Mouse (Mus musculus) limb, embryonic 15.5 days (tissue): ENCODE data around the gene Ccz1. TPM values are rescaled to one million over a fixed set of nuclear protein-coding genes. Genes with fewer than 3 reads are reported as not detected.
"Not testable (repeated sequence)": the region's sequence is repeated elsewhere in the genome, so short reads cannot be mapped to it uniquely, and the experiment has no call there.

ENCODE experiments used
- ATAC-seq: fragments of 200-750 bp; cut with Nextera tagmentation; 2 replicates; pipeline ENCODE4 v1.8.0; 2017; ENCODE audit warnings: low read depth, moderate TSS enrichment; ENCODE audit not compliant: insufficient number of reproducible peaks, low FRiP score, low TSS enrichment
- H3K27ac ChIP-seq: fragments of 300-500 bp; sonication (generic); 2 replicates; pipeline ENCODE4 v1.5.1; 2015; ENCODE audit warnings: moderate library complexity, mild to moderate bottlenecking, inconsistent platforms
- H3K27me3 ChIP-seq: fragments of 300-500 bp; sonication (generic); 2 replicates; pipeline ENCODE4 v1.6.1; 2015; ENCODE audit warnings: inconsistent platforms
- H3K36me3 ChIP-seq: fragments of 300-500 bp; sonication (generic); 2 replicates; pipeline ENCODE4 v1.6.1; 2015; ENCODE audit warnings: inconsistent platforms
- H3K4me1 ChIP-seq: fragments of 300-500 bp; sonication (generic); 2 replicates; pipeline ENCODE4 v1.6.1; 2015; ENCODE audit warnings: inconsistent platforms
- H3K4me2 ChIP-seq: fragments of 300-500 bp; sonication (generic); 2 replicates; pipeline ENCODE4 v1.6.1; 2015; ENCODE audit warnings: mild to moderate bottlenecking, inconsistent platforms
- H3K4me3 ChIP-seq: fragments of 300-500 bp; sonication (generic); 2 replicates; pipeline ENCODE4 v1.5.1; 2015; ENCODE audit warnings: mild to moderate bottlenecking, inconsistent platforms
- H3K9ac ChIP-seq: fragments of 300-500 bp; sonication (generic); 2 replicates; pipeline ENCODE4 v1.6.1; 2015; ENCODE audit warnings: inconsistent platforms
- H3K9me3 ChIP-seq: fragments of 300-500 bp; sonication (generic); 2 replicates; pipeline ENCODE4 v1.6.1; 2016; ENCODE audit warnings: inconsistent platforms
- WGBS: fragments of 180-500 bp; shearing (Covaris S2); methylation state at CpG from one replicate; pipeline ENCODE4 v1.1.7; 2015; 5-methylcytosine and 5-hydroxymethylcytosine counted together
- polyA plus RNA-seq: library from polyadenylated mRNA; unstranded; fragments of >200 nt; fragmentation: Nextera tagmentation; extraction: Ambion mirVana; gene quantifications from 2 replicates; pipeline ENCODE4 v1.2.1, GENCODE M21; 2015

Ccz1 gene
- polyA plus RNA-seq, 1 experiment from 2014 or later, result 66.8 TPM

- ATAC-seq, result no peak
- no peaks in the 10 kb centered on the region for H3K36me3 ChIP-seq
- no peak overlapping the region for H3K4me3 ChIP-seq
- no peak overlapping the region for H3K27ac ChIP-seq
- no peaks in the 10 kb centered on the region for H3K27me3 ChIP-seq
- no peak overlapping the region for H3K4me2 ChIP-seq
- H3K9ac ChIP-seq, result no peak overlapping the region
- no peaks in the 10 kb centered on the region for H3K9me3 ChIP-seq
- WGBS, result 69% methylated on average over 7 of the region's 7 CpGs
- no peaks in the 10 kb centered on the region for H3K4me1 ChIP-seq
Measured at GRCm38 (mm10) chr5:144034567-144034966, 19.9 kb upstream of the Ccz1 start.

GRCm38 (mm10) chr5:144032491-144032890, 17.8 kb upstream of the Ccz1 start:
- 82% methylated on average over 7 of the region's 7 CpGs for WGBS
- Histone ChIP-seq H3K27me3 (no peaks in the 10 kb centered on the region), H3K4me3 (no peak overlapping the region), H3K27ac (no peak overlapping the region), H3K9me3 (no peaks in the 10 kb centered on the region), H3K36me3 (no peaks in the 10 kb centered on the region), H3K4me2 (no peak overlapping the region), H3K4me1 (no peaks in the 10 kb centered on the region), H3K9ac (no peak overlapping the region)
- no peak for ATAC-seq

GRCm38 (mm10) chr5:144026620-144027263, 12.1 kb upstream of the Ccz1 start, which contains the start of gene Ocm:
Ocm (minus strand) TSS chr5:144026670.
- Histone ChIP-seq H3K9ac (no peak within 1 kb of the TSS), H3K27ac (no peak within 1 kb of the TSS), H3K36me3 (no peaks in the 10 kb centered on the region), H3K27me3 (no peaks in the 10 kb centered on the region), H3K4me2 (no peak within 1 kb of the TSS), H3K4me1 (no peaks in the 10 kb centered on the region), H3K4me3 (no peak within 1 kb of the TSS), H3K9me3 (no peaks in the 10 kb centered on the region)
- 50% methylated on average over 11 of the region's 11 CpGs for WGBS
- no peak for ATAC-seq

GRCm38 (mm10) chr5:144015845-144016244, 1.2 kb upstream of the Ccz1 start:
- WGBS, result 79% methylated on average over 9 of the region's 9 CpGs
- no peak overlapping the region for H3K4me2 ChIP-seq
- H3K36me3 ChIP-seq, result peaks cover 14% of the 10 kb centered on the region
- H3K9ac ChIP-seq, result no peak overlapping the region
- ATAC-seq, result no peak
- no peak overlapping the region for H3K27ac ChIP-seq
- H3K9me3 ChIP-seq, result no peaks in the 10 kb centered on the region
- H3K27me3 ChIP-seq, result no peaks in the 10 kb centered on the region
- no peaks in the 10 kb centered on the region; the same call in 1 of the 2 replicates for H3K4me1 ChIP-seq
- no peak overlapping the region for H3K4me3 ChIP-seq

GRCm38 (mm10) chr5:144015312-144015650, 604 bp upstream of the Ccz1 start:
- Histone ChIP-seq H3K4me2 (peak overlapping the region; percentile 42), H3K36me3 (peaks cover 20% of the 10 kb centered on the region), H3K4me3 (peak overlapping the region; percentile 98), H3K9ac (no peak overlapping the region), H3K4me1 (no peaks in the 10 kb centered on the region; the same call in 1 of the 2 replicates), H3K9me3 (no peaks in the 10 kb centered on the region), H3K27ac (no peak overlapping the region), H3K27me3 (no peaks in the 10 kb centered on the region)
- 76% methylated on average over 3 of the region's 3 CpGs for WGBS
- no peak for ATAC-seq

- H3K9me3 ChIP-seq, H3K9ac ChIP-seq, ATAC-seq, H3K4me1 ChIP-seq, H3K27me3 ChIP-seq, H3K27ac ChIP-seq: not testable (repeated sequence)
- Histone ChIP-seq H3K4me2 (peak overlapping the region; percentile 42), H3K36me3 (peaks cover 34% of the 10 kb centered on the region), H3K4me3 (peak overlapping the region; percentile 98)
- WGBS, result 62% methylated on average over 13 of the region's 13 CpGs
Measured at GRCm38 (mm10) chr5:144013366-144014134, 1.1 kb downstream of the Ccz1 start.

GRCm38 (mm10) chr5:144002461-144003192, 12.1 kb downstream of the Ccz1 start:
- Histone ChIP-seq H3K9ac (no peak overlapping the region), H3K36me3 (peaks cover 86% of the 10 kb centered on the region), H3K4me3 (no peak overlapping the region), H3K27ac (no peak overlapping the region), H3K4me1 (no peaks in the 10 kb centered on the region), H3K27me3 (no peaks in the 10 kb centered on the region), H3K4me2 (no peak overlapping the region), H3K9me3 (no peaks in the 10 kb centered on the region)
- WGBS, result 90% methylated on average over 15 of the region's 15 CpGs
- ATAC-seq, result no peak

- 91% methylated on average over 1 of the region's 1 CpGs for WGBS
- no peaks in the 10 kb centered on the region for H3K27me3 ChIP-seq
- no peaks in the 10 kb centered on the region for H3K9me3 ChIP-seq
- no peak overlapping the region for H3K9ac ChIP-seq
- H3K4me3 ChIP-seq, result no peak overlapping the region
- H3K4me1 ChIP-seq, result no peaks in the 10 kb centered on the region
- no peak overlapping the region for H3K27ac ChIP-seq
- peaks cover 95% of the 10 kb centered on the region for H3K36me3 ChIP-seq
- H3K4me2 ChIP-seq, result no peak overlapping the region
- no peak for ATAC-seq
Measured at GRCm38 (mm10) chr5:143999409-143999808, 15.3 kb downstream of the Ccz1 start.

GRCm38 (mm10) chr5:143994632-143995365, 19.9 kb downstream of the Ccz1 start:
- Histone ChIP-seq H3K4me1 (no peaks in the 10 kb centered on the region), H3K4me3 (no peak overlapping the region), H3K27me3 (no peaks in the 10 kb centered on the region), H3K36me3 (peaks cover 100% of the 10 kb centered on the region), H3K9ac (no peak overlapping the region), H3K9me3 (no peaks in the 10 kb centered on the region), H3K27ac (no peak overlapping the region), H3K4me2 (no peak overlapping the region)
- WGBS, result 72% methylated on average over 11 of the region's 11 CpGs
- no peak for ATAC-seq

- Histone ChIP-seq H3K9me3 (no peaks in the 10 kb centered on the region), H3K4me2 (no peak overlapping the region), H3K36me3 (peaks cover 100% of the 10 kb centered on the region), H3K4me3 (no peak overlapping the region), H3K4me1 (no peaks in the 10 kb centered on the region), H3K27ac (no peak overlapping the region), H3K27me3 (no peaks in the 10 kb centered on the region), H3K9ac (no peak overlapping the region)
- 86% methylated on average over 5 of the region's 5 CpGs for WGBS
- ATAC-seq, result no peak
Measured at GRCm38 (mm10) chr5:143993849-143994248, 20.8 kb downstream of the Ccz1 start.

- 87% methylated on average over 8 of the region's 8 CpGs for WGBS
- no peak for ATAC-seq
- no peak overlapping the region for H3K27ac ChIP-seq
Measured at GRCm38 (mm10) chr5:143993260-143993659, 21.4 kb downstream of the Ccz1 start.

More at GRCm38 (mm10) chr5:143993260-143993659, 21.4 kb downstream of the Ccz1 start:
- no peak overlapping the region for H3K4me3 ChIP-seq
- no peaks in the 10 kb centered on the region for H3K4me1 ChIP-seq
- H3K27me3 ChIP-seq, result no peaks in the 10 kb centered on the region
- no peak overlapping the region for H3K9ac ChIP-seq
- H3K4me2 ChIP-seq, result no peak overlapping the region
- no peaks in the 10 kb centered on the region for H3K9me3 ChIP-seq
- H3K36me3 ChIP-seq, result peaks cover 100% of the 10 kb centered on the region
